Mouse (Mus musculus): ENCODE data around the gene Krtap3-1.
A peak's percentile ranks its signal among the peaks of the same experiment; 100 is the strongest.

GRCm38 (mm10) chr11:99547892-99548291 is 18.5 kb downstream of the Krtap3-1 start:
- TF ChIP-seq CTCF (conservative IDR thresholded peaks at IDR 0.05; ENCODE audit: low read length) (peak; percentile 25), NANOG (IDR thresholded peaks at IDR 0.05; ENCODE audit: borderline replicate concordance, low read length) (no peak)
